Mouse (Mus musculus): Measurements from ENCODE around the gene Batf.

Gene Batf

GRCm38 (mm10) chr12:85728181-85728580, 41.7 kb downstream of the Batf start:
- DNase-seq = no peak

- DNase-seq = peak; percentile 73
These were observed 42.8 kb downstream of the Batf start for GRCm38 (mm10) chr12:85729022-85729944.

- no peak for DNase-seq
These were observed 43.4 kb downstream of the Batf start for GRCm38 (mm10) chr12:85729945-85730290.

- DNase-seq = peak; percentile 62
These were observed 49.7 kb downstream of the Batf start for GRCm38 (mm10) chr12:85736203-85736602.

GRCm38 (mm10) chr12:85736960-85737359, 50.5 kb downstream of the Batf start:
- DNase-seq = no peak

GRCm38 (mm10) chr12:85745827-85746695, 59.6 kb downstream of the Batf start, which contains the start of gene Flvcr2:
TSS of gene Flvcr2 (plus strand) at chr12:85746539.
- DNase-seq = peak; percentile 91

GRCm38 (mm10) chr12:85746696-85747219, 60.3 kb downstream of the Batf start:
- DNase-seq = no peak

- DNase-seq = no peak
These were observed 60.9 kb downstream of the Batf start for GRCm38 (mm10) chr12:85747343-85747742.

GRCm38 (mm10) chr12:85749861-85750260, 63.4 kb downstream of the Batf start:
- peak; percentile 75 for DNase-seq

- DNase-seq = no peak
These were observed 65.6 kb downstream of the Batf start for GRCm38 (mm10) chr12:85752116-85752515.

GRCm38 (mm10) chr12:85753223-85753622, 66.8 kb downstream of the Batf start:
- no peak for DNase-seq

GRCm38 (mm10) chr12:85754611-85755265, 68.3 kb downstream of the Batf start:
- DNase-seq = no peak

- DNase-seq = no peak
These were observed 70.0 kb downstream of the Batf start for GRCm38 (mm10) chr12:85756455-85756854.

GRCm38 (mm10) chr12:85757074-85757473, 70.6 kb downstream of the Batf start:
- DNase-seq = no peak

Data from kidney, postnatal 14 days (tissue).